Mouse (Mus musculus): Measurements from ENCODE around the gene Heatr6. TPM values are rescaled to one million over a fixed set of nuclear protein-coding genes. Genes with fewer than 3 reads are reported as not detected.

The Heatr6 gene
- polyA plus RNA-seq, 1 experiment from 2014 or later = 33.3 TPM

GRCm38 (mm10) chr11:83789259-83789658 is 35.8 kb downstream of the Heatr6 start:
- H3K4me1 ChIP-seq (replicated peaks; ENCODE audit: control insufficient read depth, insufficient read depth, low read length) = no peaks in the 10 kb centered on the region
- H3K9ac ChIP-seq = no peak overlapping the region
- no peak overlapping the region for H3K4me2 ChIP-seq (replicated peaks)
- no peaks in the 10 kb centered on the region for H3K27me3 ChIP-seq (ENCODE audit: control insufficient read depth, insufficient read depth, low read length)
- H3K9me3 ChIP-seq (ENCODE audit: control insufficient read depth, low read length) = no peaks in the 10 kb centered on the region
- DNase-seq (ENCODE audit: low spot score) (no peak), ATAC-seq (ENCODE audit: low FRiP score) (no peak)
- no peaks in the 10 kb centered on the region for H3K36me3 ChIP-seq (replicated peaks; ENCODE audit: control insufficient read depth, insufficient read depth)
- no peak overlapping the region for H3K27ac ChIP-seq
- 74% methylated on average over 13 of the region's 13 CpGs for WGBS
- H3K4me3 ChIP-seq (replicated peaks; ENCODE audit: low read length) = no peak overlapping the region

DNA sequence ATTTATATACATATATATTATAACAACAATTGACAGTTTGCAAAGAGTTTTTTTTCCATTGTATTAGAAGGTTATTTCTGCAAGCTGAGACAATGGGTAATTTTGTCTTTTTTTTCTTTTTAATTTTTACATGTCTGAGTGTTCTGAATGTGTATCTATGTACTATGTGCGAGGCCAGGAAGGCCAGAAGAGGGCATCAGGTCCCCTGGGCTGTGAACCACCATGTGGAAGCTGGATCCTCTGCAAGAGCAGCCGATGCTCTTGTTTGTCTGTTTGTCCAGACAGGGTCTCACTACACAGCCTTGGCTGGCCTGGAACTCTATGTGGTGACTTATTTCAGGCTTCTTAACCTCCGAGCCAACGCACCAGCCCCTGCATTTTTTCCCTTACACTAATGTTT is 37.6 kb downstream of the Heatr6 start:
- H3K4me3 ChIP-seq (replicated peaks; ENCODE audit: low read length) = no peak overlapping the region
- H3K4me1 ChIP-seq (replicated peaks; ENCODE audit: control insufficient read depth, insufficient read depth, low read length) = no peaks in the 10 kb centered on the region
- no peak overlapping the region for H3K27ac ChIP-seq
- no peak for ATAC-seq (ENCODE audit: low FRiP score)
- no peaks in the 10 kb centered on the region for H3K36me3 ChIP-seq (replicated peaks; ENCODE audit: control insufficient read depth, insufficient read depth)
- no peak overlapping the region for H3K4me2 ChIP-seq (replicated peaks)
- H3K9ac ChIP-seq = no peak overlapping the region
- whole genome bisulfite sequencing = 74% methylated on average over 4 of the region's 4 CpGs
- H3K27me3 ChIP-seq (ENCODE audit: control insufficient read depth, insufficient read depth, low read length) = no peaks in the 10 kb centered on the region
- DNase-seq (ENCODE audit: low spot score) = no peak
- no peaks in the 10 kb centered on the region for H3K9me3 ChIP-seq (ENCODE audit: control insufficient read depth, low read length)

- H3K9ac ChIP-seq = no peak overlapping the region
- no peaks in the 10 kb centered on the region for H3K4me1 ChIP-seq (replicated peaks; ENCODE audit: control insufficient read depth, insufficient read depth, low read length)
- H3K27ac ChIP-seq = no peak overlapping the region
- no peaks in the 10 kb centered on the region for H3K9me3 ChIP-seq (ENCODE audit: control insufficient read depth, low read length)
- DNase-seq (ENCODE audit: low spot score) = no peak
- H3K4me2 ChIP-seq (replicated peaks) = no peak overlapping the region
- no peaks in the 10 kb centered on the region for H3K36me3 ChIP-seq (replicated peaks; ENCODE audit: control insufficient read depth, insufficient read depth)
- WGBS = 86% methylated on average over 12 of the region's 12 CpGs
- H3K4me3 ChIP-seq (replicated peaks; ENCODE audit: low read length) = no peak overlapping the region
- no peak for ATAC-seq (ENCODE audit: low FRiP score)
- H3K27me3 ChIP-seq (ENCODE audit: control insufficient read depth, insufficient read depth, low read length) = no peaks in the 10 kb centered on the region
Measured at GRCm38 (mm10) chr11:83792316-83792914, 38.9 kb downstream of the Heatr6 start.

- Histone ChIP-seq H3K9me3 (ENCODE audit: control insufficient read depth, low read length) (no peaks in the 10 kb centered on the region), H3K27ac (no peak overlapping the region), H3K9ac (no peak overlapping the region), H3K4me3 (replicated peaks; ENCODE audit: low read length) (no peak overlapping the region), H3K36me3 (replicated peaks; ENCODE audit: control insufficient read depth, insufficient read depth) (no peaks in the 10 kb centered on the region), H3K27me3 (ENCODE audit: control insufficient read depth, insufficient read depth, low read length) (no peaks in the 10 kb centered on the region), H3K4me1 (replicated peaks; ENCODE audit: control insufficient read depth, insufficient read depth, low read length) (no peaks in the 10 kb centered on the region), H3K4me2 (replicated peaks) (no peak overlapping the region)
- no peak for DNase-seq (ENCODE audit: low spot score)
- no peak for ATAC-seq (ENCODE audit: low FRiP score)
- 84% methylated on average over 14 of the region's 14 CpGs for WGBS
Measured at GRCm38 (mm10) chr11:83793264-83793663, 39.8 kb downstream of the Heatr6 start.

DNA sequence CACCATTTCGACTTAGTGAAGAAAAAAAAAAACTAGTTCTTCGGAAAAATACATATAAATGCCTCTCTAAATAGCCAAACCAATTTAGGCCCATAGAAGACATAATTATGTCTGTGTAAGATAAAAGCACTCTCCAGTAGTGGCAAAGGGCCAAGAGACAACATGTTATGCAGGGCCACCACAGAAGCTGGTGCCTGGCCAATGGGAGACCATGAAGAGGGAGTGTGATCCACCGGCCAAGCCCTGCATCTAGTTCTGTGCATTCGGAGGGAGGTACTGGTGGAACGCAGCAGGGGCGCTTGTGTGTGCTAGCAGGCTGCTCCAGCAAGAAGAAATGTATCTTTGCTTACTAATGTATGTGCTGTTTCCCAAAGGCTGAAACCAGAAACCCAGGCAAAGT is 42.6 kb downstream of the Heatr6 start:
- no peaks in the 10 kb centered on the region for H3K9me3 ChIP-seq (ENCODE audit: control insufficient read depth, low read length)
- H3K27ac ChIP-seq = no peak overlapping the region
- no peak overlapping the region for H3K4me2 ChIP-seq (replicated peaks)
- 71% methylated on average over 6 of the region's 6 CpGs for WGBS
- no peaks in the 10 kb centered on the region for H3K36me3 ChIP-seq (replicated peaks; ENCODE audit: control insufficient read depth, insufficient read depth)
- H3K27me3 ChIP-seq (ENCODE audit: control insufficient read depth, insufficient read depth, low read length) = no peaks in the 10 kb centered on the region
- no peak overlapping the region for H3K4me3 ChIP-seq (replicated peaks; ENCODE audit: low read length)
- DNase-seq (ENCODE audit: low spot score) = no peak
- no peak for ATAC-seq (ENCODE audit: low FRiP score)
- no peak overlapping the region for H3K9ac ChIP-seq
- no peaks in the 10 kb centered on the region for H3K4me1 ChIP-seq (replicated peaks; ENCODE audit: control insufficient read depth, insufficient read depth, low read length)

GRCm38 (mm10) chr11:83796980-83797608 is 43.6 kb downstream of the Heatr6 start:
- Histone ChIP-seq H3K27ac (no peak overlapping the region), H3K4me1 (replicated peaks; ENCODE audit: control insufficient read depth, insufficient read depth, low read length) (no peaks in the 10 kb centered on the region), H3K36me3 (replicated peaks; ENCODE audit: control insufficient read depth, insufficient read depth) (no peaks in the 10 kb centered on the region), H3K4me3 (replicated peaks; ENCODE audit: low read length) (no peak overlapping the region), H3K27me3 (ENCODE audit: control insufficient read depth, insufficient read depth, low read length) (no peaks in the 10 kb centered on the region), H3K9me3 (ENCODE audit: control insufficient read depth, low read length) (no peaks in the 10 kb centered on the region), H3K9ac (no peak overlapping the region), H3K4me2 (replicated peaks) (no peak overlapping the region)
- WGBS = 85% methylated on average over 10 of the region's 10 CpGs
- no peak for DNase-seq (ENCODE audit: low spot score)
- no peak for ATAC-seq (ENCODE audit: low FRiP score)

GRCm38 (mm10) chr11:83799871-83800430 is 46.5 kb downstream of the Heatr6 start:
- WGBS = 78% methylated on average over 12 of the region's 12 CpGs
- H3K36me3 ChIP-seq (replicated peaks; ENCODE audit: control insufficient read depth, insufficient read depth) = no peaks in the 10 kb centered on the region
- ATAC-seq (ENCODE audit: low FRiP score) (no peak), DNase-seq (ENCODE audit: low spot score) (no peak)
- H3K4me1 ChIP-seq (replicated peaks; ENCODE audit: control insufficient read depth, insufficient read depth, low read length) = no peaks in the 10 kb centered on the region
- no peaks in the 10 kb centered on the region for H3K27me3 ChIP-seq (ENCODE audit: control insufficient read depth, insufficient read depth, low read length)
- no peaks in the 10 kb centered on the region for H3K9me3 ChIP-seq (ENCODE audit: control insufficient read depth, low read length)
- H3K9ac ChIP-seq = no peak overlapping the region
- no peak overlapping the region for H3K4me2 ChIP-seq (replicated peaks)
- H3K27ac ChIP-seq = no peak overlapping the region
- no peak overlapping the region for H3K4me3 ChIP-seq (replicated peaks; ENCODE audit: low read length)

- H3K4me1 ChIP-seq (replicated peaks; ENCODE audit: control insufficient read depth, insufficient read depth, low read length) = no peaks in the 10 kb centered on the region
- H3K27ac ChIP-seq = no peak overlapping the region
- H3K9me3 ChIP-seq (ENCODE audit: control insufficient read depth, low read length) = no peaks in the 10 kb centered on the region
- H3K27me3 ChIP-seq (ENCODE audit: control insufficient read depth, insufficient read depth, low read length) = no peaks in the 10 kb centered on the region
- ATAC-seq (ENCODE audit: low FRiP score) (no peak), DNase-seq (ENCODE audit: low spot score) (peak; percentile 68)
- H3K4me3 ChIP-seq (replicated peaks; ENCODE audit: low read length) = no peak overlapping the region
- H3K9ac ChIP-seq = no peak overlapping the region
- H3K4me2 ChIP-seq (replicated peaks) = no peak overlapping the region
- H3K36me3 ChIP-seq (replicated peaks; ENCODE audit: control insufficient read depth, insufficient read depth) = no peaks in the 10 kb centered on the region
- WGBS = 70% methylated on average over 8 of the region's 8 CpGs
Measured at GRCm38 (mm10) chr11:83802166-83802565, 48.7 kb downstream of the Heatr6 start.

GRCm38 (mm10) chr11:83802581-83802980 is 49.1 kb downstream of the Heatr6 start:
- WGBS = 90% methylated on average over 4 of the region's 4 CpGs
- H3K4me2 ChIP-seq (replicated peaks) = no peak overlapping the region
- ATAC-seq (ENCODE audit: low FRiP score) = no peak
- H3K4me1 ChIP-seq (replicated peaks; ENCODE audit: control insufficient read depth, insufficient read depth, low read length) = no peaks in the 10 kb centered on the region
- H3K27ac ChIP-seq = no peak overlapping the region
- DNase-seq (ENCODE audit: low spot score) = no peak
- H3K9ac ChIP-seq = no peak overlapping the region
- no peaks in the 10 kb centered on the region for H3K27me3 ChIP-seq (ENCODE audit: control insufficient read depth, insufficient read depth, low read length)
- H3K36me3 ChIP-seq (replicated peaks; ENCODE audit: control insufficient read depth, insufficient read depth) = no peaks in the 10 kb centered on the region
- no peak overlapping the region for H3K4me3 ChIP-seq (replicated peaks; ENCODE audit: low read length)
- no peaks in the 10 kb centered on the region for H3K9me3 ChIP-seq (ENCODE audit: control insufficient read depth, low read length)

Data from hindbrain, embryonic 14.5 days (tissue).